Mouse (Mus musculus) embryo, embryonic 11 days (tissue): Measurements from ENCODE around the gene Acvrl1.
A peak's percentile ranks its signal among the peaks of the same experiment; 100 is the strongest.

ENCODE experiments used
- DNase-seq: peaks from one replicate; pipeline ENCODE4 v3.0.0-alpha.2; 2015

The Acvrl1 gene

DNA sequence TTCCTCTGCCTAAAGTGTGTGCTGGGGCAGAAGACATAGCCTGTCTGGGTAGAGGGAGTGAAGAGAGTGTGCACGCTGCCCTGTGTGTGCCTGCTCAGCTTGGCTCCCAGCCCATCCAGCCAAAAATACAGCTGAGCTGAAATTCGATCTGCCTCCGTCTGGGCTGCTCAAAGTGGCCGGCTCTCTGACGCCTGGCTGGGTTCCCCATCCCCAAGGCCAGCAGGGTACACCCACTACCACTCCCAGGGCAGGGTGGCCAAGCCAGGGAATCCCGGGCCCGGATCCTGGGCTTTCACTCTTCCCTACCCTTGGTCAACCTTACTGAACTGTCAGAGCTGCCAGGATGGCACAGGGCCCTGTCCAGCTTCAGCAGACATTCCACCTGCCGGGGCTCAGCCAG is 15.2 kb downstream of the Acvrl1 start:
- peak; percentile 64 for DNase-seq

DNA sequence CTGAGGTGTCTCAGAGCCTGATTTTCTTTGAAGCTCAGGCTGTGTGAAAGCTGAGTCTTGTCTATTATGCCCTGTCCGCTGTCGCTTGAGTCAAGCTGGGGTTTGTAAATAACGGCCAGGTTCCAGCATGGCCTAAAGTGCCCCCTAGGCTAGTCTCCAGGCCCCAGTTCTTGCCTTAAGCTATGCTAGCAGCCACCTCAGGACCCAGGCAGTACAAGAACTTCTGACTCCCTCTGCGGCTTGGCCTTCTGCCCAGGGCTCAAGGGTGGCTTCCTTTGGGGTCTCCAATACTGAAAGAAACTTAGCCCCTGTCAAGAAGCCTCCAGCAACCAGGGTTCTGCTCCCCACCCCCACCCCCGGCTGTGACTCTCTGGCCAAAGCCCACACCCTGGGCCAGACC is 15.9 kb downstream of the Acvrl1 start:
- DNase-seq: no peak

DNA sequence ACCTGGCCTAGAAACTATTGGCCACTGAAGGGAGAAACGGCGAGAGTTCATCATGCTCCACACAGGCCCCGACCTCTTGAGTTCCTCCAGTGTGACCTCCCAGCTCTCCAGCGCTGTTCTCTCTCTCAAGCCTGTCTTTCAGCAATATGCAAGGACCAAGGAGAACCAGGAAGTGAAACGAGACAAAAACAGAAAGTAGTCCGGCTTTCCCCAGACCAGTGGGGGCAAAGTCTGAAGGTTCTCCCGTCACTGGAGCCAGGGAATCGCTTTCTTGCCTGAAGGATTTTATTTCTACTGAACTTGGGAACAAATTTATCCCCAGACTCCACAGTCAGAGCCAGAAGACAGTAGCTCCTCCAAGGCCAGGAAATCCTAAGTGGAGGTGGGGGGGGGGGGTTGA is 16.5 kb downstream of the Acvrl1 start:
- no peak for DNase-seq

DNA sequence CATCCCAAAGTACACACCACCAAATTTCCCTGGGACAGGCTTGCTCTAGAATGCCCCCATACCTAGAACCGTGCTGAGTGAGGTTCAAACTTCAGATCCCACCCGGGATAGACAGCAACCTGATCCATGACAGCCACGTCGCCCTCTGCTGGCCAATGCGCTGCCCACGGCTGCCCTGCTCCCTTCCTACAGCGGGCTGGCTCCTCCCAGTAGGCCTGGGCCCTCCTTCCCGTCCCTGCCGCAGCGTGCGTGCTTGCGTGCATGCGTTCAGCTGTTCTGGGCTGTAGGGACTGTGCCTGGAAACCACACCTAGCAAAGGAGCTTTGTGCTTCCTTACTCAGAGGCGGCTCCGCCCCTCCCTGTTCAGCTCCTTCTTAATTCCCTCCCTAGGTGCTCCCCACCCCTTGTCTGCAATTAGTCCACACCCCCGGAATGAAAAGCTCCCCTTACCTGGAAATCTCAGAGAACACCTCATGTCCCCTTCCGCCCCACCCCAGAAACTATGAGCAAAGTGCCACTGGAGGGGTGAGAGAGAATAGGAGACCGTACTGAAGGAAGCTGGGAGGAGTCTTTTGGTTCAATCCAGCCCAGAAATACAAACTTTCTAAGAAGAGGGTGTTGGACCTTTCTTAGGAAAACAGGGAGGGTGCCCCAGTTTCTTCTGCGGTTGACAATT is 17.2 kb downstream of the Acvrl1 start:
- DNase-seq: peak; percentile 96

DNA sequence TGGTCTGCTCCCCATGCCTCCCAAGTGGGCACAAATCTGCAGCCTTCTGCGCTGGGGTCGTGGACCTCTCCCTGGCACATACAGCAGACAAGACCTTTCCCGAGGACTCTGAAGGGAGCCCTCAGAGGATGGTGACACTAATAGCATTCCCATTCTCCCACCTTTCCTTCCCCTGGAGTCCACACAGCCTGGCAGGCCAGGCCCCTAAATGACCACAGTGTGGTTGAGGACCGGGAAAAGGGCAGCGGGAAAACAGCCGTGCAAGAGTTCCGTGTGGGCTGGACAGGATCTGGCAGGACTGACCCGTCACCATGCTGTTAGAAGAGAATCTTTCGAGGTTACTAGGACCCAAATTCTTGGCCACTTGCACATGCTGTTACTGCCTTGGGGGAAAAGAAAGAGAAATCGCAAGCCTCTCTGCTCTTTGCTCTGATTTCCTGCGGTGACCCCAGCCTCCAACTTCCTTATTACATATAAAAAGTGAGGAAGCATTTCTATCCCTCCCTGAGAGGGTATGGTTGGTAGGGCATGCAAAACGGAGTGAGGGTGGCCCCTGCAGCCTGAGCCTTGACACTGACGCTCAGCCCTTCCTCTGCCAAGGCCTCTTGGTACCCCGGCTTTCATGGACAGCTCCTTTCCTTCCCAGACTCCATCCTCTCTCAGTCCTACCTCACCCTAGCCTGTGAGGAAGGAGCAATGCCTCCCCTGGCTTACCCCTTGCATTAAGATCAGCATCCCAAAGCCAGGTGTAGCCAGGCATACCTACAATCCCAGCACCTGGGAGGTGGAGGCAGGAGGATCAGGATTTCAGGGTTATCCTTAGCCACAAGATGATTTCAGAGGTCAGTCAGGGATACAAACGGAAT is 18.0 kb downstream of the Acvrl1 start:
- DNase-seq: no peak

DNA sequence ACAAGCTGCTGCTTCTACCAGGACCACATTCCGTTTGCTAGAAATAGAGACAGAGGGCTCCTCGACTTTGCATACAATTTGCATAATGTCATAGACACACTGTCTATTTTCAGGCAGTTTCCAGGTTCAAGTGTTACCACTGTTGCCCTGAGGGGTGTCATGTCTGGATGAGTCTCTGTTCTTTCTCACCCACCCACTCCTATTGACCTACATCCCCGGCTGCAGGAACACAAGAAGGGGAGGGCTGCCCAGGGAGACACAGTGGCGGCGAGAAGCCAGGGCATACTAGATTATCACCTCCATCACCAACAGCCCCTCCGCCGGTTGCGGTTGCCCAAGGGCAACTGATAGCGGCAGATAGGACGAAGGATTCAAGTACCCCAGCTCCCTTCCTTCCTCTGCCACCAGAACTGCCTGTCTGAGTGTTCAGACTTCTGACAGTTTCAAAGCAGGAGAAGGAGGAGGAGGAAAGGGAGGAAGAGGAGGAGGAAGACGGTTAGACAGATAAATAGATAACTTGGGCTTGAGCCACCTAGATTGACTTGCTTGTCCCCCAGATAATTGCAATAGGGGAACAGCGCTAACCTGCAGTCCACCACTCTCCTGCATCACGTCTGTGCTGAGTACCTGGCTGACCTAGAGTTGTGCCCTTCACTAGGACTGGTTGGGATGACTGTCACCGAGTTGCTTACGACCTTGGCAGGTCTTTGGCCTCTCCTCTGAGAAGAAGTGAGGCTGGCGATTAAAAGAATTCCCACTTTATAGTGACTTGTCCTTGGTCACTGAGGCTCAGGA is 19.0 kb downstream of the Acvrl1 start:
- no peak for DNase-seq

DNA sequence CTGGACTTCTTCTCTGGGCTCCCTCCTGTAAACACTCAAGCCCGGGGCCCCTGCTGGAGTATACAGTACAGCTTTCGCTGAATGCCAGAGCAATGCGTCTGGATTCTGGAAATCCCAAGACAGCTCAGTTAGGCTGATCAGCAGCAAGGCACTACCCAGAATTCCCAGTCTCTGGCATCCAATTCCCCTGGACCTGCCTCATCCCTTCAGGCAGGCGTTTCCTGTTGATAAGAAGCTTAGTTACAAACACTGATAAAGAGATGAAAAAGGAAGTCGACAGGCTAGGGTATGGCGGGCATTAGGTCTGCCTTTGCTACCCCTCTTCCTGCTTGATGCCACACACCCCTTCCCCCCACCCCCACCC is 19.6 kb downstream of the Acvrl1 start:
- no peak for DNase-seq

DNA sequence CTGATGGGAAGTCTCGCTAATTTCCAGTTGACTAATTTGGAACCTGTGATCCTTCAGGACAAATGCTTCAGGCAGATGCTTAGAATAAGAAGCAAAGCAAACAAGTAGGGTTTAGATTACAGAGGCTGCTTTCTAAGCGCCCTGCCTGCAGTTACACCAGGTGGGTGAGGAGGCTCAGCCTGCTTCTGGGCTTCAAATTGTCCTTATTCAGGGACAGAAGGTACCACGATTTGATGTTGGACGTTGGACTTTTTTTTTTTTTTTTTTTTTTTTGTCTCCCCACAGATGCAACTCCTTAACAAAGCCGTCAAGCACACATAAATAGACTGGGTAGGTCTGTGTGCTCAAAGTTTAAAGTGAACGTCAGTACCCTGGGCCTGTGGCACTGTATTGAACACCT is 20.3 kb downstream of the Acvrl1 start:
- DNase-seq: no peak

DNA sequence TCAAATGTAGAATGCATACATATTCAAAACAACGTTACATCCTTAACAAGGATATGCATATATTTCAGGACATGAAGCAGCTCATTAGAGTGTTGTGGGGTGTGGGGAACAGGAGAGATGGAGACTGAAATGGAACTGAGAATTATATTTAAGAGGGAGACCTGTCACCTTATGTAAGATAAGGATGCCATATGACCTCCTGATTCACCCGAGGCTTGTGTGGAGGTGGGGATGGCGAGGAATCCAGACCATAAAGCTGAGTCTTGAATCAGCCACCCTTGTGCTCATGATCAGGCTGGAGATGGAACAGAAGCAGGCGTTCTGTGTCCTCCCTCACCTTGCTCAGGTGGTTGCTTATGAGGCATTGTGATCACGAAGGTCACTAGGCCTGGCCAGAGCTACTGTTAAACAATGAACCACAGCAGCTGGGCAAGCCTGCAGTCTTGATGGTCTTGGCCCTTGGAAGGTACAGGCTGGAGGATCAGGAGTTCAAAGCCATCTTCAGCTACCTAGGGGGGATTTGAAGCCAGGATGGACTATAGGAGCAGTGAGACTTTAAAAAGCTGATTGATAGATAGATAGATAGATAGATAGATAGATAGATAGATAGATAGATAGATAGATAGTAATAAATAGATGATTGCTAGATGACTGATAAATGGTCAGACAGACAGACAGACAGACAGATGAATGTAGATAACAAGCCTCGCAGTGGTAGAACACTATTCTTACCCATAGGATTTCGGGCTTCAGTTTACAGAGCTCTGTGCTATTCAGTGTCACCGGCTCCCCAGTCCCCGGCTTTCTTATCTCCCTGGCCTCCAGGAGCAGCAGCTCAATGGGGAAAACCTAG is 23.3 kb downstream of the Acvrl1 start:
- no peak for DNase-seq

DNA sequence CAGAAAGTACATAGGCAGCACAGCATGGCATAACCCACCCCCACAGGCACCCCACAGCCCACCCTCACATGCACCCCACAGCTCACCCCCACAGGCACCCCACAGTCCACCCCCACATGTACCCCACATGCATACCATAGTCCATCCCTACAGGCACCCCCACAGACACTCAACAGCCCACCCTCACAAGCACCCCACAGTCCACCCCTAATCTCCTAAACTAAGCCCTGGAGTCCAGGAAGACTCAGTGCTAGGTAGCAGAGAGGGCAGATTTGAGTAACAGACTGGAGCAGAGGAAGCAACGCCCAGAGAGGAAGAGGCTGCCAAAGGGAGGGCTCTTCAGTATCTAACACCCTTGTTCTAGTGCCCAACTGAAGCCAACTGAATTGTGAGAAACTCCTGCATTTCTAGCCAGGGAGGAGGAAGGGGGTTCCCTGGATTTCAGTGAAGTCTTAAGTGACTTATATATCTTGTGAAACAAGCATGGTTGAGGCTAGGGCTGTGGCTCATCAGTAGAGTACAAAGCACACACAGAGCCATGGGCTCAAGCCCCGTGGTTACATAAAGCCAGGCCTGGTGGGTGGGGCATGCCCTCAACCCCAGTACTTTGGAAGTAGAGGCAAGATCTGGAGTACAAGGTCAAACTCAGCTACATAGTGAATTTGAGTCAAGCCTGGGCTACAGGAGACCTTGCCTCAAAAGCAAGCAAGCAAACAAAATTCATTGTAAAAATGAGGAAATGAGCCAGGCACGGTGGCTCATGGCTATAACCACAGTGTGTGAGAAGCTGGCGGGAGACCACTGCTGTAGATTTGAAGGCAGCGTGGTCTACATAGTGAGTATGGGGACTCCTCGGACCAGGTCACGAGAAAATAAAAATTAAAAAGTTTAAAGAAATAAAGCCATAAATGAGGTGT is 26.6 kb downstream of the Acvrl1 start:
- no peak for DNase-seq

DNA sequence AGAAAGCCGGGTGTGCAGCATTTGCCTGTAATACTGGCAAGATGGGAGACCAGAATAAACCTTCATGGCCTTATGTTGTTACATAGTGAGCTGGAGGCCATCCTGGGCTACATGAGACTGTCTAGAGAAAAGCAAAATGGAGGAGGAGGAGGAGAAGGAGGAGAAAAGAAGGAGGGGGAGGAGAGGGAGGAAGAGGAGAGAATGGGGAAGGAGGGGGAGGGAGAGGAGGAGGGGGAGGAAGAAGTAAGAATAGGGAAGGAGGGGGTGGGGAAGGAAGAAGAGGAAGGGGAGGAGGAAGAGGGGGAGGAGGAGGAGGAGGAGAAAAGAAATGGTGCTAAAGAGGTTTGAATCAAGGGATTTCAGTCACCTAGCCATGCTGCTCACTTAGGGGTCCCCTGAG is 31.8 kb downstream of the Acvrl1 start:
- DNase-seq: no peak

DNA sequence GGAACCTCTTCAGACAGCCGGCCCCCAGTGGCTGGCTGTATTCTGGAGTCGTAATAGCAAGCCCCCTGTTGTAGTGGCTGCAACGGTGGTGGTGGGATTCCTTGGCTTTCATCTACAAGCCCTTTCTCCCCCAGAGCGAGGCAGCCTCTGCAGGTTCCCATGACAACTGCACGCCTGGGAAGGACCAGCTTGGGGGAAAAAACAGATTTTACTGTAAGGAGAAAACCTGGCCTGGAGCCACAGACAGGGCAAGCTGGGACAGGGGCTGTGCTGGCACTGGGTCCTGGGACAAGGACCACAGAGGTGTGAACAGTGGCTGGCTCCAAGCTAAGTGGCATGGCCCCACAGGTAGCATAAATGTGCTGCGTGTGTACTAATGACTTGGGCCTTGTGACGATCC is 32.3 kb downstream of the Acvrl1 start:
- DNase-seq: peak; percentile 72

DNA sequence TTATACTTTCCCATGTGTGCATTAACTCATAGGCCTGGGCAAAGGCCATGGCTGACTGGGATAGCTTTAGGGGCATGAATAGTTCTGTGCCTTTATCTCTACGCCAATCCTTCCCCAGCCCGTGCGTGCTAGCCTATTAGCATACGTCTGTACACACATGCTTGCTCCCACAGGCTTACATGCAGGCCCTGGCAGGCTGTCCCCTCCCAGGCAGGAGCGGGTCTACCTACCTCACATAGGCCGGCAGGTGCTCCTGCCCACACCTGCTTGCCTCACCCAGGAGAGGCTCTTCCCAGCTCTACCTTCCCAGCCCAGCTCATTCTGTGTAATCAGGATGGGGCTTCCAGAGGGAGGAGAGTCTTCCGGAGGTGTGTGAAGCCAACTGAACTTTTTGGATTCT is 33.2 kb downstream of the Acvrl1 start:
- no peak for DNase-seq

DNA sequence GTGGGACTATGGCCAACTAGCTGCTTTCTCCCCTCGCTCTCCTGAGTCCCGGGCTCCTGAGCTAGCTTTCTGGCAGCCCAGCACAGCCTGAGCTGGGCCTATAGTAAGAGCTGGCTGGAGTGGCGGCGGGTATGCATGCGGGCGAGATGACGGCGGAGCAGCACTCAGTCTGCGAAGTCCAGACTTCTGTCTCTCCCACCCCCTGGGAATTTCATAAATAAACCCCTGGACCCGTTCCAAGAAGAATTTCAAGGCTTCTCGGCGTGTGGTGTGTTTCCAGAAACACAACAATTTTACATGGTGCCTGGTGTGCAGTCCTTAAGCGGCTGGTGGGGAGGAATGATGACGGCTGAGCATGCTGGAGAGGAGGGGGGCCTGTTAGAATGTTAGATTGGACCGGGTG is 34.7 kb downstream of the Acvrl1 start:
- DNase-seq: no peak

DNA sequence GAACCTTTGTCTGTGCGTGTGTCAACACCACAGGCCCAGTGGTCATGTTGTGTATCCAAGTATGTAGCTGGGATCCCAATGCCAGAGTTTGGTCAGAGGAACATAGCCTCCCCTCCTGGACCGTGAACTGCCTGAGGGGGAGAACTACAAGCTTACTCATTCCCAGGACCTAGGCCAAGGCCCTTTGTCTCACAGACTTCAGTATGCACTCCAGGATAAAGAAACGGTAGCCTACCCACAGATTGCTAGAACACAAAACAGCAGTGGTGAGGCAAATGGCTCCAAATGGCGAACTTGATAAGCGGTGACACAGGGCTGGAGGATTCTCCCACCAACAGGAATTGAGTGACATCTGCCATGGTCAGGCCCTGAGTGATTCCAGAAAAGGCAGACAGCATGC is 35.5 kb downstream of the Acvrl1 start:
- no peak for DNase-seq

DNA sequence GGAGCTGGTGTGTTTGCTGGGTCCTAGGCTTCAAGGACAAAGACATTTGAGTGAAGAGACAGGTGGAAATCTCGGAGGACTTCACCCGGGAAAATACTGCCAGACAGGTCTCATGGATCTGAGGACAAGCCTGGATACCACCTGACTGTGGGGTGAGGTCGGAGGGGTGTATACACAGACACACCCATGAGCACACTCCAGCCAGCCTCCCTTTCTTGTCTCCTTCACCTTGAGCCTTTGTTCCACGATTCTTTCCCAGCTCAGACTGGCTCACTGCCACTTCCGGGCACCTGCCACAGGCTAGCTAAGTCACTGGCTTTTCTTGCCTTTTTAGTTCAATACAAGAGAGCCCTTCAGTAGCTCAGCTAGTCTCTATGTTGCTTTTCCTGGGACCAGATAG is 36.0 kb downstream of the Acvrl1 start:
- DNase-seq: no peak

DNA sequence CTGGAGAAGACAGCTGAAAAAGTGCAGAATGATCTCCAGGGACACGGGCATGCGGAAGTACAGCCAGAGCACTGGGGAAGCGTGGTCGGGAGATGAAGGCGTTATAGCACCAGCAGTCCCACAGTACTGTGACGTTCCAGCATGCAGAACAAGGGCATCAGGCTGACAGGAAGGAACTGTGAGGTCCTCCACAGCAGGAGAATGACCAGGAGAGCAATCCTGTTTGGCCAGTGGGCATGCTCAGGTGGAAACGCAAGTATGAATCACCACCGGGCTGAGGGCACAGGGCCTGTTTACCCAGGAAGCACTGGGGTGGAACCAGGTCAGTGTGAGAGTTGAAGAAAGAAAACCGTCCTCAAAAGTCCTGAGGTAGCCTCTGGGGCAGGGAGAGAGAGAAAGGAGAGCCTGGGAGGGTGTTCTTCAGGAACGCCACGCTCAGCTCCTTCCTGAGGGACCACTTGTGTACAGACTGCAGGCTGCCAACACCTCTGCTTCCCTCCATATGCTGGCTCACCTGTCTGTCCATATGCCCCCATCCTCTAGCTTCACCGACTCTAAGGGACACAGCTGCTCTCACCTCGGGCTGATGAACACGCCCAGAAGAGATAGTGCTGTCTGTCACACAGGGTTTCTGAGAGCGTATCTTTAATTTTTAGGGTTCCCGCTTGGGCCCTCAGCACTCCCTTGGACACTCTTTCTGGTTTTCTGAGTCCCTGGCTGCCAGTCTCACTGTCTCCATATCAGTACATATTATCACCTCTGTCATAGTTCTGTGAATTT is 37.5 kb downstream of the Acvrl1 start:
- DNase-seq: no peak

DNA sequence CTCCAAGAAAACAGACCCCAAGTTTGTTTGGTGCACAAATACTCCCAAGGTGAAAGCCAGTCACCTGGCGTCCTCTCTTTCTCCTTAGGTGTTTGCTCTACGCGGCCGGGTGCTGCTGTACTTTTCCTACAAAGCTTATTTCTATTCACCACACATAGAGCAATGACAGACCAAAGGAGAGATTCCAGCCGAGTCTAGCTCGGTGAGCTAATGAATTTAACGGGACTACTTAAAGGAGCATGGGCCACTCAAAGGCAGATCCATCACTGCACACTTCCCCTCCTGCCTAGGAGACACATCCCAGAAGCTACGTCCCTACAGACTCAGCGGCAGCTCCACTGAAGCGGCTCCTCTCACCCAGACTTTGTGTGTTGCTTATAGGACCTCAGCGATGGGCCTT is 39.2 kb downstream of the Acvrl1 start:
- DNase-seq: no peak

DNA sequence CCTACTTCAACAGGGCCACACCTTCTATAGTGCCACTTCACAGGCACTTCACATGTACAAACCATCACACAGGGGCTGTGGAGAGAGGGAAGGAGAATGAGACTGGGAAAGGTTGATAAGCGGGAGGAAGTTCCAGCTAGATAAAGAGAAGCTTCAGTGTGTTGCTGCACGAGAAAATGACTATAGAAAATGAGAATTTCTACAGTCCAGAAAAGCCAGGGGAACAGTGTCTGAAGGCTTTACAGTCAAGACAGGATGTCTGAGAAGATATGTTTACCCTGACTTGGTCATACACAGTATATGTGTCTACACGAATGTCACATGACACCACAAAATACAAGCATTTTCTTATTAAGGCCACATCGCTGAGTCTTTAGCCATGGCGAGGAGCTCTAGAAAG is 41.6 kb downstream of the Acvrl1 start:
- DNase-seq: no peak

DNA sequence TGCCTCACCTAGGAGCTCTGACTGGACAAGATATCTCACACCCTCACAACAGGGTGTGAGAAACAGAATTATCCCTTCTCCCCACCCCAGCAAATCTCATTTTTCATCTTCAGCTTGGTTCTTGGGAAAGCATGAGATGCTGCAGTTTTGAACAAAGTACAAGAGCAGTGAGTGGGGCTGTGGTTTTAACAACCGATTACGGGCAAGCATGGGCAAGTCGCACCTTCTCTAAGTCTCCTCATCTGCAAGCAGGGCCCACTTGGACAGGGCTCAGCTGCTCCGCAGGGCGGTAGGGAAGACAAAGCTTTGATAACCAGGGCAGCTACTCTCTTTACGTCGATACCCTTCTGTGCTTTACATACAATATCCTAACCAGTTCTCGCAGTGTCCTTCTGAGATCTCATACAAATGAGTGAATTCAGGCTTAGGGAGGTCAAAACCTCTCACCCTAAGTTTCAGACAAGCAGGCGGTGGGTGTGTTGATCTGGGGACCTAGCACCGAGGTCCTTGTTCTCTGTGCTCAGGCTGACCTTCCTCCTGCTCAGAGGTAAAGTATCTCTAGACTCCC is 42.2 kb downstream of the Acvrl1 start:
- no peak for DNase-seq

DNA sequence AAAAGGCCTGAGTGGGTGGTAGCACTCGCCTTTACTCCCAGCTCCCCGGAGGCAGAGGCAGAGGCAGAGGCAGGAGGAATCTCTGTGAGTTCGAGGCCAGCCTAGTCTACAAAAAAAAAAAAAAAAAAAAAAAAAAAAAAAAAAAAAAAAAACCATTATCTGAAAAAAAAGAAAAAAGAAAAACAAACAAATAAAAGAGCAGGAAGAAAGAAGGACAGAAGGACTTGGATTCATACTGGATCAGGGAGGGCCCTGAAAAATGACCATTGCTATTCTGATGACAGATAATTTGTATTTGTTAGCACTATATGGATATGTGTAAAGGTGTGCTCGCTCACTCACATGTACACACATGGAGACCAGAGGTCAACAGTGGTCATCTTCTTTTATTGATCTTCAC is 43.0 kb downstream of the Acvrl1 start:
- no peak for DNase-seq
